Mouse (Mus musculus): ENCODE data around the gene Gm45716.
A peak's percentile ranks its signal among the peaks of the same experiment; 100 is the strongest.

Gene Gm45716

GRCm38 (mm10) chr11:90220022-90220645 is 32.7 kb downstream of the Gm45716 start:
- no peak for DNase-seq

- DNase-seq, result no peak
Observed at GRCm38 (mm10) chr11:90220750-90221149, 33.3 kb downstream of the Gm45716 start.

- DNase-seq, result peak; percentile 5 to 20
Observed at GRCm38 (mm10) chr11:90224914-90225470, 37.5 kb downstream of the Gm45716 start.

- no peak for DNase-seq
Observed at GRCm38 (mm10) chr11:90227000-90227922, 39.8 kb downstream of the Gm45716 start.

GRCm38 (mm10) chr11:90228251-90228949 is 40.9 kb downstream of the Gm45716 start:
- DNase-seq, result no peak

GRCm38 (mm10) chr11:90229800-90230199 is 42.3 kb downstream of the Gm45716 start:
- DNase-seq, result no peak

- no peak for DNase-seq
Observed at GRCm38 (mm10) chr11:90230671-90231070, 43.2 kb downstream of the Gm45716 start.

- no peak for DNase-seq
Observed at GRCm38 (mm10) chr11:90231631-90232030, 44.1 kb downstream of the Gm45716 start.

- no peak for DNase-seq
Observed at GRCm38 (mm10) chr11:90232685-90233084, 45.2 kb downstream of the Gm45716 start.

GRCm38 (mm10) chr11:90235221-90235620 is 47.7 kb downstream of the Gm45716 start:
- DNase-seq, result no peak

- DNase-seq, result no peak
Observed at GRCm38 (mm10) chr11:90237616-90238015, 50.1 kb downstream of the Gm45716 start.

- DNase-seq, result no peak
Observed at GRCm38 (mm10) chr11:90238657-90239056, 51.2 kb downstream of the Gm45716 start.

- no peak for DNase-seq
Observed at GRCm38 (mm10) chr11:90240652-90241330, 53.3 kb downstream of the Gm45716 start.

- DNase-seq, result no peak
Observed at GRCm38 (mm10) chr11:90241874-90242273, 54.4 kb downstream of the Gm45716 start.

GRCm38 (mm10) chr11:90243300-90243699 is 55.8 kb downstream of the Gm45716 start:
- DNase-seq, result no peak

- DNase-seq, result peak in 1 of 2 experiments; percentile 22
Observed at GRCm38 (mm10) chr11:90245630-90246029, 58.1 kb downstream of the Gm45716 start.

GRCm38 (mm10) chr11:90246676-90247075 is 59.2 kb downstream of the Gm45716 start:
- no peak for DNase-seq

GRCm38 (mm10) chr11:90247793-90248192 is 60.3 kb downstream of the Gm45716 start:
- DNase-seq, result no peak

- DNase-seq, result peak; percentile 99 to 100
Observed at GRCm38 (mm10) chr11:90249025-90249650, 61.7 kb downstream of the Gm45716 start, which contains the start of gene Mmd. Gene Mmd (plus strand): TSS chr11:90249456.

- DNase-seq, result peak in 1 of 2 experiments; percentile 39
Observed at GRCm38 (mm10) chr11:90249701-90250141, 62.2 kb downstream of the Gm45716 start.

GRCm38 (mm10) chr11:90250189-90250588 is 62.7 kb downstream of the Gm45716 start:
- no peak for DNase-seq

GRCm38 (mm10) chr11:90250730-90251129 is 63.2 kb downstream of the Gm45716 start:
- no peak for DNase-seq
